Mouse (Mus musculus) ES-E14 (cell line): ENCODE measurements around the gene Trim2.

ENCODE experiments used
- HCFC1 ChIP-seq: IDR thresholded peaks from 2 replicates; pipeline ENCODE4 v1.6.1; 2012; ENCODE audit warnings: low read length, inconsistent platforms, borderline replicate concordance; ENCODE audit not compliant: insufficient read depth
- MAFK ChIP-seq: IDR thresholded peaks from 2 replicates; pipeline ENCODE4 v1.6.1; 2014; ENCODE audit warnings: mild to moderate bottlenecking, low read depth, low read length, inconsistent platforms; ENCODE audit not compliant: insufficient read depth
- ZC3H11A ChIP-seq: IDR thresholded peaks from 2 replicates; pipeline ENCODE4 v1.6.1; 2012; ENCODE audit warnings: low read depth, mild to moderate bottlenecking, inconsistent platforms, low read length, borderline replicate concordance
- ZNF384 ChIP-seq: IDR thresholded peaks from 2 replicates; pipeline ENCODE4 v1.6.1; 2012; ENCODE audit warnings: low read depth, low read length, inconsistent platforms

- no peak for TF ChIP-seq ZNF384
- no peak for TF ChIP-seq ZC3H11A
- TF ChIP-seq MAFK = no peak
- no peak for TF ChIP-seq HCFC1
These were observed 36.4 kb upstream of the Trim2 start for GRCm38 (mm10) chr3:84343101-84343500.
